Mouse (Mus musculus) liver, postnatal 0 days (tissue): ENCODE data around the gene S100a11. TPM values are rescaled to one million over a fixed set of nuclear protein-coding genes. Genes with fewer than 3 reads are reported as not detected.

Experiments
- ATAC-seq: fragments of 200-750 bp; cut with Nextera tagmentation; 2 replicates; pipeline ENCODE4 v1.8.0; 2017; ENCODE audit warnings: mild to moderate bottlenecking, moderate library complexity
- DNase-seq: peaks from one replicate; pipeline ENCODE4 v3.0.0-alpha.2; 2016
- H3K27ac ChIP-seq: fragments of 300-500 bp; sonication (generic); 2 replicates; pipeline ENCODE4 v1.5.1; 2014; ENCODE audit warnings: antibody characterized with exemption, moderate library complexity, mild to moderate bottlenecking, low read depth
- H3K27me3 ChIP-seq: fragments of 300-500 bp; sonication (generic); 2 replicates; pipeline ENCODE4 v1.6.1; 2014; ENCODE audit warnings: low read length, control low read depth, mixed read lengths; ENCODE audit not compliant: insufficient read depth
- H3K36me3 ChIP-seq: fragments of 300-500 bp; sonication (generic); replicated peaks from 2 replicates; pipeline ENCODE4 v1.6.1; 2014; ENCODE audit warnings: mild to moderate bottlenecking, control low read depth, low read length, moderate library complexity, mixed read lengths; ENCODE audit not compliant: insufficient read depth
- H3K4me1 ChIP-seq: fragments of 300-500 bp; sonication (generic); 2 replicates; pipeline ENCODE4 v1.6.1; 2014; ENCODE audit warnings: antibody characterized with exemption, mild to moderate bottlenecking, control low read depth; ENCODE audit not compliant: insufficient read depth
- H3K4me2 ChIP-seq: fragments of 300-500 bp; sonication (generic); 2 replicates; pipeline ENCODE4 v1.6.1; 2014; ENCODE audit warnings: low read depth, mild to moderate bottlenecking, low read length, moderate library complexity, mixed read lengths
- H3K4me3 ChIP-seq: fragments of 300-500 bp; sonication (generic); 2 replicates; pipeline ENCODE4 v1.5.1; 2014; ENCODE audit warnings: low read depth, low read length
- H3K9ac ChIP-seq: fragments of 300-500 bp; sonication (generic); replicated peaks from 2 replicates; pipeline ENCODE4 v1.6.1; 2014; ENCODE audit warnings: mild to moderate bottlenecking, moderate library complexity
- H3K9me3 ChIP-seq: fragments of 300-500 bp; sonication (generic); 2 replicates; pipeline ENCODE4 v1.6.1; 2016; ENCODE audit warnings: mild to moderate bottlenecking, control low read depth, low read length, mixed read lengths
- CTCF ChIP-seq: sonication (generic); IDR thresholded peaks from 2 replicates; pipeline ENCODE4 v1.5.1; 2016; ENCODE audit warnings: antibody characterized with exemption, low read depth
- EP300 ChIP-seq: IDR thresholded peaks from 2 replicates; pipeline ENCODE4 v1.6.1; 2016; ENCODE audit warnings: antibody characterized with exemption, low read depth, mild to moderate bottlenecking
- WGBS: fragments of 180-500 bp; shearing (Covaris S2); extraction: QIAGEN DNeasy Blood & Tissue Kit; methylation state at CpG from one replicate; pipeline ENCODE4 v1.1.7; 2014; ENCODE audit not compliant: insufficient replicate concordance; 5-methylcytosine and 5-hydroxymethylcytosine counted together
- polyA plus RNA-seq: library from polyadenylated mRNA; unstranded; fragments of >200 nt; fragmentation: Nextera tagmentation; extraction: Ambion mirVana; gene quantifications from 2 replicates; pipeline ENCODE4 v1.2.1, GENCODE M21; 2015

S100a11 gene
- polyA plus RNA-seq, 1 experiment from 2014 or later: 336 TPM

- Histone ChIP-seq H3K36me3 (no peaks in the 10 kb centered on the region), H3K4me1 (no peaks in the 10 kb centered on the region), H3K27ac (no peak overlapping the region), H3K4me2 (no peak overlapping the region), H3K9ac (no peak overlapping the region), H3K27me3 (no peaks in the 10 kb centered on the region), H3K4me3 (no peak overlapping the region), H3K9me3 (no peaks in the 10 kb centered on the region)
- TF ChIP-seq EP300: no peak
- TF ChIP-seq CTCF: no peak
- 63% methylated on average over 5 of the region's 5 CpGs for WGBS
- DNase-seq (no peak), ATAC-seq (no peak)
Observed at GRCm38 (mm10) chr3:93572058-93572791, 51.9 kb downstream of the S100a11 start.

Other genes starting within 250 kb of the S100a11 start
- not detected in 2 replicates for gene Flg, start 247.0 kb upstream of the S100a11 start, polyA plus RNA-seq
- gene Hrnr, start 200.7 kb upstream of the S100a11 start, polyA plus RNA-seq: not detected in 2 replicates
- not detected in 2 replicates for gene Rptn, start 126.8 kb upstream of the S100a11 start, polyA plus RNA-seq
- gene Tchh, start 78.2 kb upstream of the S100a11 start, polyA plus RNA-seq: 0.06 TPM in 2 replicates
- gene Tchhl1, start 51.7 kb upstream of the S100a11 start, polyA plus RNA-seq: not detected in 2 replicates
- gene S100a10, start 34.6 kb downstream of the S100a11 start, polyA plus RNA-seq: 75.4 and 82.0 TPM in 2 replicates
- not detected in 2 replicates for gene Tdpoz2, start 132.2 kb downstream of the S100a11 start, polyA plus RNA-seq
- gene Tdpoz1, start 155.8 kb downstream of the S100a11 start, polyA plus RNA-seq: not detected in 2 replicates
- gene Gm37596, start 172.6 kb downstream of the S100a11 start, polyA plus RNA-seq: not detected in 2 replicates